Mouse (Mus musculus): ENCODE data around the gene Gcdh.

The Gcdh gene

GRCm38 (mm10) chr8:84893709-84894134 is at the start of gene Gcdh:
Gene Gcdh, minus strand, starts transcription at chr8:84893921.
- DNase-seq = peak; percentile 78 to 80

- DNase-seq = no peak
These were observed 44.1 kb upstream of the Gcdh start for GRCm38 (mm10) chr8:84937620-84938485.

GRCm38 (mm10) chr8:84936962-84937546 is 43.3 kb upstream of the Gcdh start, which contains the start of gene Mast1:
Gene Mast1, minus strand, starts transcription at chr8:84937359.
- DNase-seq = peak; percentile 84 to 86

GRCm38 (mm10) chr8:84936041-84936961 is 42.6 kb upstream of the Gcdh start:
- peak in 1 of 2 experiments; percentile 15 for DNase-seq

- peak in 1 of 2 experiments; percentile 31 for DNase-seq
These were observed 41.8 kb upstream of the Gcdh start for GRCm38 (mm10) chr8:84935489-84935888.

GRCm38 (mm10) chr8:84934860-84935259 is 41.1 kb upstream of the Gcdh start:
- peak; percentile 35 to 40 for DNase-seq

- DNase-seq = no peak
These were observed 40.2 kb upstream of the Gcdh start for GRCm38 (mm10) chr8:84933767-84934559.

GRCm38 (mm10) chr8:84930582-84930981 is 36.9 kb upstream of the Gcdh start:
- no peak for DNase-seq

- DNase-seq = peak; percentile 70 to 71
These were observed 35.0 kb upstream of the Gcdh start for GRCm38 (mm10) chr8:84928456-84929306.

- no peak for DNase-seq
These were observed 33.8 kb upstream of the Gcdh start for GRCm38 (mm10) chr8:84927513-84927912.

- no peak for DNase-seq
These were observed 31.8 kb upstream of the Gcdh start for GRCm38 (mm10) chr8:84925557-84925956.

- no peak for DNase-seq
These were observed 27.9 kb upstream of the Gcdh start for GRCm38 (mm10) chr8:84921596-84921995.

- no peak for DNase-seq
These were observed 24.9 kb upstream of the Gcdh start for GRCm38 (mm10) chr8:84918646-84919045.

GRCm38 (mm10) chr8:84917781-84918180 is 24.1 kb upstream of the Gcdh start:
- no peak for DNase-seq

- DNase-seq = no peak
These were observed 21.5 kb upstream of the Gcdh start for GRCm38 (mm10) chr8:84915269-84915668.

- peak; percentile 80 to 82 for DNase-seq
These were observed 20.2 kb upstream of the Gcdh start for GRCm38 (mm10) chr8:84913960-84914359.

- peak in 1 of 2 experiments; percentile 61 for DNase-seq
These were observed 19.8 kb upstream of the Gcdh start for GRCm38 (mm10) chr8:84913502-84913900.

GRCm38 (mm10) chr8:84912895-84913501 is 19.3 kb upstream of the Gcdh start:
- peak; percentile 89 for DNase-seq

GRCm38 (mm10) chr8:84912391-84912790 is 18.7 kb upstream of the Gcdh start:
- no peak for DNase-seq

GRCm38 (mm10) chr8:84911854-84912253 is 18.1 kb upstream of the Gcdh start:
- DNase-seq = no peak

GRCm38 (mm10) chr8:84910551-84910950 is 16.8 kb upstream of the Gcdh start:
- no peak for DNase-seq

Measured in B cell, adult 2 months (primary cell).